Mouse (Mus musculus) ovary, postnatal 14 days (tissue): ENCODE measurements around the gene Utp14a.
A peak's percentile ranks its signal among the peaks of the same experiment; 100 is the strongest.

Source experiments
- DNase-seq: peaks from one replicate; pipeline ENCODE4 v3.0.0; 2022; ENCODE audit warnings: low spot score

Utp14a gene

DNA sequence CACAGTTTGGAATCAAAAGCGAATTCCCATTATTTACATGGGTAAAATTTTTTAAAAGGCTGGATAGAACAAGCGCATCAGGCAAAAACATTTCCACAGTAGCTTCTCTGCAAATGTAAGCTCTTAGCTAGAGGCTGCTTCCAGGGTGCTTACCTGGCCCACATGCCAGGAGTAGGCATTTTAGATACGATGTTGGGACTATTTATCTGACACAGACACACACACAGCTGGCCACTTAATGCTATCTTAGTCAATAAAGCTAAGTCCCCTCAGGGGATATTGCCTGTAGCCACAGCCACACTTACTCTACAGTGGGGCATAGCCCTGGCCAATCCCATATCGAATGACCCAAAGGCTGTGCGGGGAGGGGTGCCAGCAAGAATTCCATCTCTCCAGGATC, 55.1 kb downstream of the Utp14a start:
- no peak for DNase-seq

GRCm38 (mm10) chrX:48314530-48315079, 57.9 kb downstream of the Utp14a start:
- DNase-seq, result peak; percentile 66

DNA sequence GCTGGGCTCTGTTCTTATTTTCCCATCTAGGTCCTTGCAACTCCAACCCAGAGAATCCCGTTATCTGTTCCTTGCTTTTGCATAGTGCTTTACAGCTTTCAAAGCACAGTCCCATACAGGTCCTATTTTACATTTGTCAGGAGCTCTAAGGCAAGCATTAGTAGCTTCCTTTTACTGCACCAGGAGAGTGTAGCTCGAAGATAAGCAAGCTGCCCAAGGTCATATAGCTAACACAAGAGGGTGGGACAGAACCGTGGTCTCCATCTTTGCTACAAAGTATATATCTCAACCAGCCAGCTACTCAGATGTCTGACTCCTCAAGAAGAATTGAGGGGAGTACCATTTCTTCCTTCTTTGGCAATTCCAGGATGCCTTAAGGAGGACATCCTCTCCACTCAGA, 60.8 kb downstream of the Utp14a start:
- DNase-seq, result no peak

DNA sequence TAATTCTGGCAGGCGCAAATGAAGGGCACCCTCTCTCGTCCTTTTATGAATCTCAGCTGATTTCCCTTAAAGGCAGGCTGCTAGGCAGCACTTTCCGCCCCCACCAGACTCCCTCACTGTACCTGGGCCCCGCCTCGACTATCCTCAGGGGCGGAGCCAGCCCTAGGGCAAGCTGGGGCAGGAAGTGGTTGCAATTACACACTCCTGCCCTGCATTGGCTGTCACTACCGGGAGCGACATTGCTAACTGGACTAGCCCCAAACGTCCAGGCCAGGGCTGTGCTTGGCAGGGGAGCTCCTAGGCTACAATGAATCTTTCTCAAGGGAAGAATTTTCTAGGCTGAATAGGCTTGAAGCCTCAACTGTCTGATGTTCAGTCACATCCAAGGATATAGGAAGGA, 61.5 kb downstream of the Utp14a start:
- no peak for DNase-seq
